Mouse (Mus musculus): ENCODE measurements at regions not wholly inside any gene's neighbourhood (a gene's known extent, or its start where the extent isn't known, plus 50 kb on each side); places are given as distances from the start of the nearest gene placed in this dataset.

DNA sequence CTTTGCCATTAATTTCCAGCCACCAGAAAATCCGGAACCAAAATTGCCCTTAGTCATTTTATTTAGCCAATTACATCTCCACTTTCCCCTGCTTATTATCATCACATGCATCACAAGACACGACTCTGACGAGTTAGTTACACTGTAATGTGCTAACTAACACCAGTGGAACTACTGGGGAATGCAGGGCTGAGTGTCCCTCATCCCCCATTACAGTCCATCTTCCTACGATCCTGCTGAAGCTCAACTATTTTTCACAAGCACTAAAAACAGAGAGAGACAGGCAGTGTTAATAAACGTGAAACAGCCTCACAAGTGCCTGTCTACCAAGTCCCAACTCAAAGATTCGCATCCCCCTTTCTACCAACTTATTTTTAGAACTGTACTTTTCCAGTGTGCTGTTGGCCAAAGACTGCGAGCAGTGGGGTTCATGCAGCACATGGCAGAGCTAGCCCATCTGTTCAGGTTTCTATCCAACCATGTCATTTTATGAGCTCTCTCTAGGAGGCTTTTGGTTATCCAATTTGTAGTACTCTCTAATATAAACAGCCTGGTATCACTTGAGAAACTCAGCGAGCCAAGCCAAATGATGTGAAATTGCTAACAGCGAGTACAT is 452.0 kb upstream of the Gcfc2 start:
- Histone ChIP-seq H3K79me2 (replicated peaks; ENCODE audit: control insufficient read depth, extremely low read depth, insufficient read depth, poor library complexity, severe bottlenecking) (no peaks in the 10 kb centered on the region), H3K9me3 (replicated peaks; ENCODE audit: low read length) (no peaks in the 10 kb centered on the region), H3K4me2 (ENCODE audit: insufficient read depth, low read depth, poor library complexity, severe bottlenecking) (no peak overlapping the region), H3K9ac (ENCODE audit: insufficient read depth, low read depth) (no peak overlapping the region), H3K36me3 (replicated peaks in 1 of 2; ENCODE audit: control insufficient read depth in 1 of 2, insufficient read depth in 1 of 2, low read length in 1 of 2) (no peaks in the 10 kb centered on the region), H3K4me3 (replicated peaks in 1 of 3; ENCODE audit: low read depth in 2 of 3, low read length in 2 of 3, poor library complexity in 1 of 3) (no peak overlapping the region), H3K27ac (ENCODE audit: insufficient read depth, low read depth) (no peak overlapping the region), H3K27me3 (replicated peaks) (no peaks in the 10 kb centered on the region), H3K4me1 (ENCODE audit: control insufficient read depth in 1 of 2, insufficient read depth in 2 of 2) (no peaks in the 10 kb centered on the region)
- dilution Hi-C loops (cut with MboI; ENCODE audit: extremely low pct_ligation_motif_present, extremely low pct_unique_long_range_greater_than_20kb, low sequenced_read_pairs), result no loop called here
- no peak for TF ChIP-seq CHD1 (IDR thresholded peaks at IDR 0.05; ENCODE audit: low read depth, low read length)
- in situ Hi-C loops (cut with MboI; ENCODE audit: low pct_ligation_motif_present, low pct_unique_long_range_greater_than_20kb, low sequenced_read_pairs), result no loop called here
- no peak for DNase-seq (ENCODE audit: extremely low read depth)

DNA sequence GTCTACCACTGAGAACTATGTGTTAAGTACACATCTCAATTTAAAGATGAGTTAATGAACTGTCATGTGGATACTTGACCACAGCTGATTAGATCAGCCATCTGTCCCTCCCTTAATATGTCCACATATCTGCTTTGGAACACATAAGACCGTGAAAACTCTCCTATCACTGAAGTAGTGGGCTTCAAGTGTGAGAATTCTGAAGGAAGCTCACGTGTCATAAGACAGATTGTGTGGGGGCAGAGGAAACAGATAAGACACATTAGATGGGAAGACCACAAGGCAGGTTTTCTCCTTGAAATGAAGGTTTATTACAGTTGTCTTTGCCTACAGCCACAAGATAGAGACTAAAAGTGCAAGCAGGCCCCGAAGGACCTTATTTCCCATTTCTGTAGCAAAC is 451.0 kb upstream of the Gcfc2 start:
- Histone ChIP-seq H3K27me3 (replicated peaks) (no peaks in the 10 kb centered on the region), H3K27ac (ENCODE audit: insufficient read depth, low read depth) (no peak overlapping the region), H3K4me1 (ENCODE audit: control insufficient read depth in 1 of 2, insufficient read depth in 2 of 2) (no peaks in the 10 kb centered on the region), H3K9ac (ENCODE audit: insufficient read depth, low read depth) (no peak overlapping the region), H3K4me2 (ENCODE audit: insufficient read depth, low read depth, poor library complexity, severe bottlenecking) (no peak overlapping the region), H3K9me3 (replicated peaks; ENCODE audit: low read length) (no peaks in the 10 kb centered on the region), H3K79me2 (replicated peaks; ENCODE audit: control insufficient read depth, extremely low read depth, insufficient read depth, poor library complexity, severe bottlenecking) (no peaks in the 10 kb centered on the region), H3K4me3 (replicated peaks in 1 of 3; ENCODE audit: low read depth in 2 of 3, low read length in 2 of 3, poor library complexity in 1 of 3) (no peak overlapping the region), H3K36me3 (replicated peaks in 1 of 2; ENCODE audit: control insufficient read depth in 1 of 2, insufficient read depth in 1 of 2, low read length in 1 of 2) (no peaks in the 10 kb centered on the region)
- TF ChIP-seq TBP (conservative IDR thresholded peaks at IDR 0.05; ENCODE audit: low read depth, low read length) (no peak), IRF4 (IDR thresholded peaks at IDR 0.05; ENCODE audit: low read depth, low read length) (no peak), GABPA (IDR thresholded peaks at IDR 0.05; ENCODE audit: insufficient replicate concordance, low read depth, low read length) (no peak), POLR2A (IDR thresholded peaks at IDR 0.05; ENCODE audit: low read depth, low read length) (no peak), MXI1 (IDR thresholded peaks at IDR 0.05; ENCODE audit: low read depth, low read length) (no peak), ZNF384 (IDR thresholded peaks at IDR 0.05; ENCODE audit: low read depth, low read length) (no peak), ZMIZ1 (IDR thresholded peaks at IDR 0.05; ENCODE audit: low read depth, low read length) (no peak), PAX5 (IDR thresholded peaks at IDR 0.05; ENCODE audit: low read length) (no peak), NRF1 (IDR thresholded peaks at IDR 0.05; ENCODE audit: low read depth, low read length) (no peak), BHLHE40 (IDR thresholded peaks at IDR 0.05; ENCODE audit: low read depth, low read length) (no peak), MAZ (IDR thresholded peaks at IDR 0.05; ENCODE audit: low read depth, low read length) (no peak), UBTF (IDR thresholded peaks at IDR 0.05; ENCODE audit: low read depth, low read length) (no peak), ZKSCAN1 (IDR thresholded peaks at IDR 0.05; ENCODE audit: borderline replicate concordance, low read depth, low read length) (no peak)
- dilution Hi-C loops (cut with MboI; ENCODE audit: extremely low pct_ligation_motif_present, extremely low pct_unique_long_range_greater_than_20kb, low sequenced_read_pairs), result no loop called here
- in situ Hi-C loops (cut with MboI; ENCODE audit: low pct_ligation_motif_present, low pct_unique_long_range_greater_than_20kb, low sequenced_read_pairs), result no loop called here
- DNase-seq (ENCODE audit: extremely low read depth), result no peak

DNA sequence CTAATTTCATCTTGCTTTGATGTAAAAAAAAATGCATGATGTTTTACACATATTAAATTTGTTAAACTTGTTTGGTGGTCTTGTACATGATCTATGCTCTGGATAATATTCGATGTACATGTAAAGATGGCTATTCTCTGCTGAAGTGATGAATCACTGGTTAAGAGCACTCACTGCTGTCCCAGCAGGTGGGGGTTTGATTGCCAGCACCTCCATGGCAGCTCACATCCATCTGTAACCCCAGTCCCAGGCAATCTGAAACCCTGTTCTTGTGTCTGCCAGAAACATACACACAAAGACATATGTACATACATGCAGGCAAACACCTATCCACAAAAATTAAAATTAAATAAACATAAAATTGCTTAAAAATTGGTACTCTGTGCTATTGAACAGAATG is 448.7 kb upstream of the Gcfc2 start:
- no peaks in the 10 kb centered on the region for H3K4me1 ChIP-seq (ENCODE audit: control insufficient read depth in 1 of 2, insufficient read depth in 2 of 2)
- dilution Hi-C loops (cut with MboI; ENCODE audit: extremely low pct_ligation_motif_present, extremely low pct_unique_long_range_greater_than_20kb, low sequenced_read_pairs) (no loop called here), in situ Hi-C loops (cut with MboI; ENCODE audit: low pct_ligation_motif_present, low pct_unique_long_range_greater_than_20kb, low sequenced_read_pairs) (no loop called here)
- H3K27ac ChIP-seq (ENCODE audit: insufficient read depth, low read depth), result no peak overlapping the region
- no peaks in the 10 kb centered on the region for H3K79me2 ChIP-seq (replicated peaks; ENCODE audit: control insufficient read depth, extremely low read depth, insufficient read depth, poor library complexity, severe bottlenecking)
- no peaks in the 10 kb centered on the region for H3K36me3 ChIP-seq (replicated peaks in 1 of 2; ENCODE audit: control insufficient read depth in 1 of 2, insufficient read depth in 1 of 2, low read length in 1 of 2)
- H3K4me3 ChIP-seq (replicated peaks in 1 of 3; ENCODE audit: low read depth in 2 of 3, low read length in 2 of 3, poor library complexity in 1 of 3), result no peak overlapping the region
- H3K9me3 ChIP-seq (replicated peaks; ENCODE audit: low read length), result no peaks in the 10 kb centered on the region
- DNase-seq (ENCODE audit: extremely low read depth), result no peak
- no peak overlapping the region for H3K9ac ChIP-seq (ENCODE audit: insufficient read depth, low read depth)
- H3K27me3 ChIP-seq (replicated peaks), result no peaks in the 10 kb centered on the region
- TF ChIP-seq RAD21 (IDR thresholded peaks at IDR 0.05; ENCODE audit: low read depth, low read length) (no peak), USF1 (IDR thresholded peaks at IDR 0.05; ENCODE audit: low read depth, low read length) (no peak), MAFK (IDR thresholded peaks at IDR 0.05; ENCODE audit: insufficient replicate concordance, low read length) (no peak), CHD1 (IDR thresholded peaks at IDR 0.05; ENCODE audit: low read depth, low read length) (no peak), MYC (IDR thresholded peaks at IDR 0.05; ENCODE audit: low read depth, low read length) (no peak), JUND (conservative IDR thresholded peaks at IDR 0.05; ENCODE audit: low read depth, low read length) (no peak), ZNF384 (IDR thresholded peaks at IDR 0.05; ENCODE audit: low read depth, low read length) (no peak), PAX5 (IDR thresholded peaks at IDR 0.05; ENCODE audit: low read length) (no peak), RCOR1 (conservative IDR thresholded peaks at IDR 0.05; ENCODE audit: low read depth, low read length) (no peak), MAX (IDR thresholded peaks at IDR 0.05; ENCODE audit: low read length) (no peak), ZKSCAN1 (IDR thresholded peaks at IDR 0.05; ENCODE audit: borderline replicate concordance, low read depth, low read length) (no peak), NRF1 (IDR thresholded peaks at IDR 0.05; ENCODE audit: low read depth, low read length) (no peak), HCFC1 (IDR thresholded peaks at IDR 0.05; ENCODE audit: low read depth, low read length) (no peak), JUN (IDR thresholded peaks at IDR 0.05; ENCODE audit: insufficient read depth, low read depth, low read length) (no peak)
- H3K4me2 ChIP-seq (ENCODE audit: insufficient read depth, low read depth, poor library complexity, severe bottlenecking), result no peak overlapping the region

Measured in CH12.LX (cell line).